Mouse (Mus musculus) embryonic facial prominence, embryonic 10.5 days (tissue): ENCODE measurements around the gene Mthfr. TPM values are rescaled to one million over a fixed set of nuclear protein-coding genes. Genes with fewer than 3 reads are reported as not detected.

Source experiments
- polyA plus RNA-seq: library from polyadenylated mRNA; unstranded; fragments of >200 nt; fragmentation: Nextera tagmentation; extraction: Ambion mirVana; gene quantifications from 2 replicates; pipeline ENCODE4 v1.2.1, GENCODE M21; 2016

The Mthfr gene
- polyA plus RNA-seq, 1 experiment from 2014 or later = 25.4 TPM

Other genes with a start within 250 kb of the Mthfr start
- 6.3 and 7.7 TPM in 2 replicates for gene Zfp984, start 229.3 kb upstream of the Mthfr start, polyA plus RNA-seq
- 4.2 and 5.8 TPM in 2 replicates for gene Zfp933, start 190.7 kb upstream of the Mthfr start, polyA plus RNA-seq
- gene Miip, start 170.3 kb upstream of the Mthfr start, polyA plus RNA-seq = 64.2 and 66.1 TPM in 2 replicates
- 14.8 and 15.5 TPM in 2 replicates for gene Fv1, start 170.1 kb upstream of the Mthfr start, polyA plus RNA-seq
- gene Mfn2, start 134.4 kb upstream of the Mthfr start, polyA plus RNA-seq = 38.2 and 38.6 TPM in 2 replicates
- 30.9 and 31.0 TPM in 2 replicates for gene Plod1, start 102.3 kb upstream of the Mthfr start, polyA plus RNA-seq
- gene 2510039O18Rik, start 98.2 kb upstream of the Mthfr start, polyA plus RNA-seq = 10.6 and 12.2 TPM in 2 replicates
- gene Nppb, start 53.3 kb upstream of the Mthfr start, polyA plus RNA-seq = 0.20 TPM in 1 of 2 replicates, not detected in the other
- gene Nppa, start 38.4 kb upstream of the Mthfr start, polyA plus RNA-seq = 0.20 TPM in 1 of 2 replicates, not detected in the other
- 10.3 and 12.0 TPM in 2 replicates for gene Clcn6, start 256 bp upstream of the Mthfr start, polyA plus RNA-seq
- gene Agtrap, start 49.0 kb downstream of the Mthfr start, polyA plus RNA-seq = 13.2 and 14.8 TPM in 2 replicates
- 63.3 and 67.3 TPM in 2 replicates for gene Mad2l2, start 91.3 kb downstream of the Mthfr start, polyA plus RNA-seq
- 1.5 and 2.4 TPM in 2 replicates for gene Draxin, start 91.6 kb downstream of the Mthfr start, polyA plus RNA-seq
- 8.3 and 10.6 TPM in 2 replicates for gene Fbxo6, start 113.1 kb downstream of the Mthfr start, polyA plus RNA-seq
- 18.0 and 21.3 TPM in 2 replicates for gene Fbxo44, start 121.4 kb downstream of the Mthfr start, polyA plus RNA-seq
- 0.82 and 1.1 TPM in 2 replicates for gene Fbxo2, start 121.5 kb downstream of the Mthfr start, polyA plus RNA-seq
- 1.1 and 1.7 TPM in 2 replicates for gene Disp3, start 248.9 kb downstream of the Mthfr start, polyA plus RNA-seq